Mouse (Mus musculus) v-Abl transformed pro-B cells (cell line): ENCODE results near the gene Pole4.
"Not testable (repeated sequence)": the region's sequence is repeated elsewhere in the genome, so short reads cannot be mapped to it uniquely, and the experiment has no call there.

Experiments used
- in situ Hi-C, 2 experiments: fragments of 400-800 bp; cut with MboI; formaldehyde crosslinking; loops; one replicate each; pipeline ENCODE4 v1.15.1; 2025; ENCODE audit not compliant: unreplicated experiment in 2 of 2

Pole4 gene

DNA sequence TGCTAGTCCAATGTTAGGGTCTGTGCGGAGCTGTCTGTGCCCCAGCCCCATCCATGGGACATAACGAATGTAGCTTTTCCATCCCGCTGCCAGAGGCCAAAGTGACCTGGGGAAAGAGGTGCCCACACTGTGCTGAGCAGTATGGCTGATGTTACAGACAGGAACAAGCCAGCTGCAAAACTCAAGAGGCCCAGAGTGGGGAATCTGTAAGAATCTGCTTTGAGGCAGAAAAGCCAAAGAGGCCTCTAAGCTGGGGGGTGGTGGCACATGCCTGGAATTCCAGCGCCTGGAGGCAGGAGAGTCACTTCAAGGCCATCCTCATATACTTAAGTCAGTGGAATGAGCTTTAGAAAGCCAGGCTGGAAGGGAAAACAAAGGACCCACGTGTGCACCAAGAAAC, 18.2 kb upstream of the Pole4 start:
- in situ Hi-C loops = loop anchor here in 1 of 2 experiments (25.0 kb wide), 1 partner anchor 336 kb away; no protein-coding TSS in a partner anchor

DNA sequence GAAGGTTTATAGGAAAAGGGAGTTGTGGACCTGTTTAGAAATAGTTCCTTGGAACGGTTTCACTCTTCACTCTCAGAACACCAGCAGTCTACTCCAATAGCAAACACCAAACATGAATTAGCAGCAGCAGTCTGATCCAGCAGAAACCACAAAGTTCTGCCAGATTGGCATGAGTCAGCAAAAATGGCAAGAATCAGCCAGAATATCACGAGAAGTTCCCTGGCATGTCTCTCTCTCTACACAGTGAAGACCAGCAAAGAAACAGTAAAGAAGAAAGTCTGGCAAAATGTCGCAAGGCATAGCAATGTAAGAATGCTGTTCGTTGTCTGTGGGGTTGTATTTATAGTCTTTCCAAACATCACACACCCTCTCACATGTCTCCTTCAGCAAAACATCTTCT, 11.0 kb upstream of the Pole4 start:
- in situ Hi-C loops = loop anchor here in 1 of 2 experiments (25.0 kb wide), 1 partner anchor 329 kb away; no protein-coding TSS in a partner anchor

DNA sequence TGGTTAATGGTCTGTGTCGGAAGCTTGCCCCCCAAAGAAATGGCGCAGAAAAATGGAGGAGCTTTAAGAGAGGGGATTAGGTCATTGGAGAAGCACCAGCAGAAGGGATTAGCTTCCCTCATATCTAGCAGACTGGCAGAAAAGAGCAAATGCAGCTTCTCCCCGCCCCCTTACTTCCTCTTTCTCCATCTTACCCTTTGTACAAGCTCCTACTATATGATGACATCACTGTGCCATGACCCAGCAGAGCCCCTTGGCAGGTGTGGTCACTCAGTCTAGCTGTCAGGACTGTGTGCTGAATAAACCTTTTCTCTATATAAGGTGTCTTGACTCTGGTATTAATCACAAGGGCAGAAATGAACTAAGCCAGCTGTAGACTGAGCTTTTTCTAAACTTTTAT, 10.5 kb upstream of the Pole4 start:
- in situ Hi-C loops = loop anchor here in 1 of 2 experiments (25.0 kb wide), 1 partner anchor 328 kb away; no protein-coding TSS in a partner anchor

DNA sequence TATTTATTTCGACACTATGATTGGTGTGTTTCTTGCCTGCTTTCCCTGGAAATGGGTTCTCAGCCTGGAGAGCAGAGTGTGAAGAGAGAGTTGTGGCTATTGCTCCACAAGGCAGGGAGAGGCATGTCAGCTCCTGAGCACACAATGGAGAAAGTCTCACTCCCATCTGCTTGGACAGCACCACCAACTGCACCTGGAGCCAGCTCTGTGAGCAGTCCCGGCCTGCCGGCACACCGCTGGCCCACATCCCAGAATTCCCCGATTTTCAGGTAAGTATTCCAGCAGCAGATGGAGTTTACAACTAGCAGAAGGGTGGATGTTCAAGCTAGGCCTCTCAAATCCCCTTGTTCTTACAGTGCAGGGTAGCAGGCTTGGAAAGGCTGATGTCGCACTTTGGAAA, 10.1 kb upstream of the Pole4 start:
- in situ Hi-C loops = loop anchor here in 1 of 2 experiments (25.0 kb wide), 1 partner anchor 328 kb away; no protein-coding TSS in a partner anchor

DNA sequence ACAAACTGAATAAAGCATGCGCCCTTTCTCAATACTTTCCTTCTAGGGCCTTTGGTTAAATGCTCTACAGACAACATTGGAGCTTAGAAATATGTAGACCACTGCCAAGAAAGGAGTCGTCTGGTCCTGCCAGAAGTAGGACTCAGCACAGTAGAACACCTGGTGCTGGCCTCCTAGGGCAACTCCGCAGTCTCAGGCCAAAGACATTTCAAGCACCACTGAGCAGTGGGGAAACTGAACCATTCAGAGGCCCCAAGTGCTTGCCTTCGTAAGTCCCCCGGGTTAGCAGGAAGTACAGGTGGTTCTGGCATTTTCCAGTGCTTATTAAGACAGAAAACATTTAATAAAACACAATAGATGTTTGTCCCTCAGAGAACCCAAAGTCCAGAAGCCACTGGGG, 9.7 kb upstream of the Pole4 start:
- in situ Hi-C loops = loop anchor here in 1 of 2 experiments (25.0 kb wide), 1 partner anchor 328 kb away; no protein-coding TSS in a partner anchor

DNA sequence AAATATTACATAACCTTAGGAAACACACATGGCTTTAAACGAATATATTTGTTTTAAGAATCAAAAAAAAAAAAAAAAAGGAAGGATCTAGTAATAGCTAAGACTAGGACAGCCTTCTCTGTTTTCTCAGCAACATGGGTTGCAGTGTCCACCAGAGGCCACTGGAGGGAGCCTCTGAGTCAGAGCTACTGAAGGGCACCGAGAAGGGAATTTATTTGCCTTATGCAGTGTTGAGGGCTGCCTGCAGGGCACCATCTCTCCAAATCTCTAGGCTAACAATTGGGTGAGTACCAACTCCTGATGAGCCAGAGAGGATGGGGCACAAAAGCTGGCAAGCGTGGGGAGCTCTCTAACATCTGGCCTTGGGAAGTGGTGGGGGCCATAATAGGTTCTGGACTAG, 9.1 kb upstream of the Pole4 start:
- in situ Hi-C loops = loop anchor here in 1 of 2 experiments (25.0 kb wide), 1 partner anchor 327 kb away; no protein-coding TSS in a partner anchor

DNA sequence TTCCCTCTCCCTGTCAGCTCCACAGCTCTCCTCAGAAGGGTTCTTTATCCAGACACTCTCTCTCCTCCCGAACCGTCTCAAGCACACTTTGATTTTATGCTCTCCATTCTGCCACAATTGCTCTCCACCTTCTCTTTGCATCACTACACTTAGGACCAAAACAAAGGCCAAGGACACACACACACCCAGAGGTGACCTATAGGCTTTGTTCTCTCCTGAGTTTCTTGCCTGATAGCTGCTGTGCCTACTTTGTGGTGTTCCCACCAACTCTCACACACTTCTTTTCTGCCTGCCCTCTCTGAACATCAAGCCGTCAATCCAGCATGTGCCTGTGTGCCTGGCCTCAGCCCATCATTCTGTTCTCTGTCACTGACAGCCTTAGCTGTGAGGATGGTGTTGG, 2.6 kb upstream of the Pole4 start:
- in situ Hi-C loops = loop anchor here in 1 of 2 experiments (25.0 kb wide), 1 partner anchor 320 kb away; no protein-coding TSS in a partner anchor

DNA sequence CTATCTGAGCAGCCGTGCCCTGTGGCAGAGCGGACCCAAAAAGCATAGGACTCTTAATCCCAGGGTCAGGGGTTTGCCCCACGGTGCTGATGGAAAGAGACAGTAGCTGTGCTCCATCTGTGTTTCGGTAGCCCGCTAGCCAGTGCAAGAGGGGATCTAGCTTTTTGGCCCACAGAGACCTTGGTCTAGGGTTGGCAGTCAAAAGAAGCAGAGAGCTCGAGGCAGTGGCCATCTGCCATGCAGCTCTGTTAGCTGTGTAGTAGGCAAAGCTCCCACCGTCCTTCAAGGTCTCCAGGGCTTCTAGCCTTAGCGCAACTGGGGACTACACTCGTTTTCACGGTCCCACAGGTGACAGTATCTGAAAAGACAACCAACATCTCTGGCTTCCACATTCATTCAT, 2.1 kb upstream of the Pole4 start:
- in situ Hi-C loops = loop anchor here in 1 of 2 experiments (25.0 kb wide), 1 partner anchor 320 kb away; no protein-coding TSS in a partner anchor

DNA sequence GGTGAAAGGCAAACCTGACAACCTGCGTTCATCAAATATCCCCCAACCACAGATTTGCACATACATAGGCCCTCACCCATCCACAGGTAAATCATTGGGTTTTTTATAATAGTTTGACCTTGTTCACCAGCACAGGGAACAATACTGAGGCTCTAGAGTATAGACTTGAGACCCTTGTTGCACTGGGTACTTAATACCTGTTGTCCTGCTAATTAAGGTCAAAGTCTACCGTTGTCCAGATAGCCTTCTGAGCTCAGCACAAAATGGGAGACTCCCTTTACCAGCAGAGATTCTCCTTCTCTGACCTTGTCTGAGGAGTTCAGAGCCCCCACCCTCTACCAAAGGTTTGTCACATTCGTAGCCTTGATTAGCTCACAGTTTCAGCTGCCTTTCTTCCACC, 1.5 kb downstream of the Pole4 start:
- in situ Hi-C loops = loop anchor here (5.0 to 25.0 kb wide), 2 partner anchors 316 to 726 kb away; no protein-coding TSS in a partner anchor

DNA sequence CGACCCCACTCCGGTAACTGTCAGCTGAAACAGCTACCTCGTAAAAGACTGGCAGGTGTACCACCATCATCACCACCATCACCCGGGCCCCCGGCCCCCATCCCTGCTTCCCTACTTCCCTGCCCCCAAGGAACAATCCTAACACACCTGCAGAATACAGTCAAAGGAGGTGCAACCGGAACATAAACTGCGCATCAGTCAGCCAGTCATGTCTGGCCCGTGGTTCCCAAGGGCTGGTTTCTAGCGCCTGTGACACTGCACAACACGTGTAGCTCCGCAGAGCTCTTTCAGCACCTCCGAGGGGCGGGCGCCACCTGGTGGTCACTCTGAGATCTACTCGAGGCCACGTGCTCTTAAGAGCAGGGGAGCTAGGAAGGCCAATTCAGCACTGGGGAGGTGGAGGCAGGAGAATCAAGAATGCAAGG, 2.6 kb downstream of the Pole4 start:
- in situ Hi-C loops = loop anchor here (5.0 to 25.0 kb wide), 2 partner anchors 315 to 725 kb away; no protein-coding TSS in a partner anchor

DNA sequence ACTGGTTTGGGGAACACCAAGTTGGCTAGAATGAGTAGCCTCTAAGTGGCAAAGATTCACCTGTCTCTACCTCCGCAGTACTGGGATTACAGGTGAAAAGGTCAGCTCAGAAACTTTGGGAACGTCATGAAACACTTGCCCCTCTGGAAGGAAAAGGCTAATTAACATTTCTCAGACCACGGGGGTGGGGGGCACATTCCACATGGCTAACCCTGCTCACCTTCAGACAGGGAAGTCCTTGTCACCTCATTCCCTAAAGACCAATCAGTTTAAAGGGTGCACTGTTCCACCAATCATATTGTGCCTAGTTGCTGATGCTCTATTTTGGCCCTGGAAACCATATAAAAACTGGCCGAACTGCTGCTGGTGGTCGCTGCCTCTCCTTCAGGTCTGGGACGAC, 3.9 kb downstream of the Pole4 start:
- in situ Hi-C loops = loop anchor here (5.0 to 25.0 kb wide), 2 partner anchors 314 to 724 kb away; no protein-coding TSS in a partner anchor

DNA sequence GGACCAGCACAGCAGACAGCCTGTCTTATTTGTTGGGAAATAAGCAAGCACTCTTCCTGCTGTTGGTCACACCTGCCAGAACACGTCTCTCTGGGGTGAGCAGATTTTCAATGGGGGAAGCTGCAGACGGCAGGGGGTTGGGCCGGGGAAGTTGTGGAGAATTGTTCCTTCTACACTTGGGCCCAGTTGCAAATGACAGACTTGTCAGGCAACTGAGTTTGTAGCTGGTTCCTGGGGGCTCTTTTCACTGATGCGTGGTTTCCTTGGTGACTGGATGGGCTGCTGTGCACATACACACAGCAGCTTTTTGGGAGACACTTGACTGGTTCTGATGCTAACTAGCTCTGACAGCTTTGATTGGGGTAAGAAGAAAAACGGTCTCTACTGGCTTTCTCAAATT, 5.3 kb downstream of the Pole4 start:
- in situ Hi-C loops = loop anchor here (5.0 to 25.0 kb wide), 2 partner anchors 313 to 723 kb away; no protein-coding TSS in a partner anchor

DNA sequence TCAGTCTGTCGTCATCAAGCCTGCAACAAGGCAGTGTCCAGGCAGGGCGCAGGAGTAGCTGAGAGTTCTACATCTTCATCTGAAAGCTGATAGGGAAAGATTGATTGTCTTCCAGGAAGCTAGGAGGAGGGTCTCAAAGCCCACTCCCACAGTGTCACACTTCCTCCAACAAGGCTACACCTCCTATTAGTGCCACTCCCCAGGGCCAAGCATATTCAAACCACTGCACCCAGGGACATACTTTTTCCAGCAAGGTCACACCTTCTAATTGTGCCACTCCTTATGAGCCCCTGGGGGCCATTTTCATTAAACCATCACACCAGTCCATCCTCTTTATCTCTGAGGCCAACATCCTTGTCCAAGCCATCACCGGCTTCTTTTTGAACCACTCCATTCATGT, 8.4 kb downstream of the Pole4 start:
- in situ Hi-C loops = no loop called here

DNA sequence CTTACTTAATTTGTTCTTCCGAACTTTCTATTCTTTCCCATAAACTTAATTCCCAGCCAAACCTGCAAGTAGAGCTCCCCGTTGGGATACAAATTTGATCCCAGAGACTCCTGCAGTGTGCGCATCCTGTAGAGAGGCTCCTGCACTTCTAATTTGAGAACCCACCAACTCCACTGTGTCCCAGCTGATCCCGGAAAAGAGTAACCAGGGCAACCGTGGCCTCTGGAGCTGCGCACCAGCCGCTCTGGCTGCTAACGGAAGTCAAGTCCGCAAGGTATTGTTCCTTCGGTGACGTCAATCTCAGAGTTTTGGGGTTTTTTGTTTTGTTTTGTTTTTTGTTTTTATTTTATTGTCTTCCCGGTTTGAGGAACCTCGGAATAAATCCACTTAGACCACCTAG, 10.5 kb downstream of the Pole4 start:
- in situ Hi-C loops = no loop called here

DNA sequence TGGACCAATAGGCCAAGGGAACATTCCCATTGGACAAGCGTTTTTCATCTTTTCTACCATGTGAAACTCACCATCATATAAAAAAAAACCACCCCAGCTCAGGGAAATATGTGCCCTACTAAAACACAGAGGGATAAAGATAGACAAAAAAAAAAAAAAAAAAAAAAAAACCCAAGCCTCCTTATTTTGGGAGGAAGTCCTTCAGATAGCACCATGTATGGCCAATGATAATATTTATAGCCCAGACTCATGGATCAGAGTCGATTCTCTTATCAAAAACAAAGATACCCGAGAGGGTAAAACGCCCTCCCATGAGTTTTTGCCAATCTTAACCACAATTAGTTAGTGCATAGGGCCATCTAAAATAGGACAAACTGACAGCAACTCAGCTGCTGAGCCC, 15.7 kb downstream of the Pole4 start:
- in situ Hi-C loops = no loop called here

DNA sequence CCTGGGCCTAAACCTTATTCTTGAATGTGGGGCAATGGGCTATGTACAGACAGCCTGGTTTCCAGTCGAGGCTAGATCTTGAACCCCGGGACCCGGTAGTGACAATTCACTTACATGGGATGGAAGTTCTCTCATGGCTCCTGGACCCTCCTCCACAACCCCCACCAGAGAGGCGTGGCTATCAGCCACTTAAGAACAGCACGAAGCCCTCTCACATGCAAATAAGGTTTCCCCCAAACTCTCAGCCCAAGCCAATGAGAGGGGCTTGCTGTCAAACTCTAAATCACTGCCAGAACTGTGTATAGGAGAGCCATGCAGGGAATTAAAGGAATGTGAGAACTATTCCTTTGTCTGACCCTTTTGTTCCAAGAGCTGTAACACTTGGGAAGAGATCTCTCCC, 16.6 kb downstream of the Pole4 start:
- in situ Hi-C loops = not testable (repeated sequence)

DNA sequence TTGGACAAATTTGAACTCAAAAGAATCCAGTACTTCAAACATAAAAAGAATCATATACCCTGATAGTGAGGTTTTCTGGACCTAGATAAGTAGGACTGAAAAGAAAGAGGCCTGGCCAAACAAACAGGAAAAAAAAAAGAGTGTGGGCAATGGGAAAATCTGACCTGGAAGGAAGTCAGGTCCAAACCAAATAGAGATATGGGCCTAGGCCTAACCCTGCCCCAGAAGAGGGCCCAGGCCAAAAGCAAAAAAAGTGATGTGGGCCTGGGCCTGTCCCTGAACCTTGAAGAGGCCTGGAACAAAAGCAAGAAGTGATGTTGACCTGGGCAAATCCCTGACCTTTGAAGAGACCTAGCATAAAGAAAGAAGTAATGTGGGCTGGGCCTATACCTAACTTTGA, 21.0 kb downstream of the Pole4 start:
- in situ Hi-C loops = no loop called here

DNA sequence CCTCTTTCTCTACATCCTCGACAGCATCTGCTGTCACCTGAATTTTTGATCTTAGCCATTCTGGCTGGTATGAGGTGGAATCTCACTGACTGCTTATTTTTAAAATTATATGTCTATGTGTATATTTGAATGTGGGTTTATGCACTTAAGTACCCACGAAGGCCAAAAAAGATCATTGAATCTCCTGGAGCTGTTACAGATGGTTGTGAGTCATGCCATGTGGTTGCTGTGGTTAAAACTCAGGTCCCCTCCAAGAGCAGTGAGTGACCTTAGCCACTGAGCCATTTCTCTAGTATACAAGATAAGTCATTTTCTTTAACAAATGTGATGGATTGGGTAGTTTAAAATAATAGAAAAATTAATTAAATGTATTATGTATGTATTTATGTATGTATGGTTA, 25.9 kb downstream of the Pole4 start:
- in situ Hi-C loops = not testable (repeated sequence)

DNA sequence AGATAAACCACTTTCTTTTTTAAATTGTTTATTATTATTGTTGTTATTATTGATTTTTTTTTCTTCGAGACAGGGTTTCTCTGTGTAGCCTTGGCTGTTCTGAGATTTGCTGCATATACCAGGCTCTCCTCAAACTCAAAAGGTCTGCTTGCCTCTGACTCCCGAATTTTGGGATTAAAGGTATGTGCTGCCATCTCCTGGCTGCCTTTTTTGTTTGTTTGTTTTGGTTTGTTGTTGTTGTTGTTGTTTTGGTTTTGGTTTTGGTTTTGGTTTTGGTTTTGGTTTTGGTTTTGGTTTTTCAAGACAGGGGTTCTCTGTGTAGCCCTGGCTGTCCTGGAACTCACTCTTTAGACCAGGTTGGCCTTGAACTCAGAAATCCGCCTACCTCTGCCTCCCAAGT, 27.5 kb downstream of the Pole4 start:
- in situ Hi-C loops = not testable (repeated sequence)

DNA sequence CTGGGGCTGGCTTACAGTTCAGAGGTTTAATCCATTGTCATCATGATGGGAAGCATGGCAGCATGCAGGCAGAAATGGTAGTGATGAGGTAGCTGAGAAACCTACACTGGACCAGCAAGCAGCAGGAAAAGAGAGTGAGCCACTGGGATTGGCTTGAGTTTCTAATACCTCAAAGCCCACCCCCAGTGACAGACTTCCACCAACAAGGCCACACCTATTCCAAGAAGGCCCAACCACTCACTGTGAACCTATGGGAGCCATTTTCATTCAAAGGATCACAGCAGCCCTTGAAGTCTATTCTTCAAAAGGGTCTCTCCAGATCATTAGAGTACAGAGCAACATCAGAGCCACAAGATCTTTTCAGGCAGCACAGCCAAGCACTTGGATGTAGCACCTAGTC, 38.7 kb downstream of the Pole4 start:
- in situ Hi-C loops = no loop called here

DNA sequence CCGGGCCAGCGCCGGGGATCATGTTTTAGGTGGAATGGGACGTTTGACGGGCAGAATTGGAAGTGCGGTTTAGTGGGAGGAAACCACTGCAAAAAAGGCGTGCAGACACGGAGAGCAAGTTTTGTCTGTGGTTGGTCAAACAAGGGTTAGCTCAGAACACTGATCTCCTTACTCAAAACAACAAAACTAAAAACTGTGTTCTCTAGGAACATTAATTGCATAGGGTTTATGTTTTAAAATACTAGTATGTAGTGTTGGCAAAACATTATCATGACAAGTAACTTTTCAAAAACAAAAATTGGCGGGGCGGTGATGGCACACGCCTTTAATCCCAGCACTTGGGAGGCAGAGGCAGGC, 52.0 kb downstream of the Pole4 start:
- in situ Hi-C loops = loop anchor here in 1 of 2 experiments (10.0 kb wide), 1 partner anchor 122 kb away; the partner anchor contains the start of gene Hk2

DNA sequence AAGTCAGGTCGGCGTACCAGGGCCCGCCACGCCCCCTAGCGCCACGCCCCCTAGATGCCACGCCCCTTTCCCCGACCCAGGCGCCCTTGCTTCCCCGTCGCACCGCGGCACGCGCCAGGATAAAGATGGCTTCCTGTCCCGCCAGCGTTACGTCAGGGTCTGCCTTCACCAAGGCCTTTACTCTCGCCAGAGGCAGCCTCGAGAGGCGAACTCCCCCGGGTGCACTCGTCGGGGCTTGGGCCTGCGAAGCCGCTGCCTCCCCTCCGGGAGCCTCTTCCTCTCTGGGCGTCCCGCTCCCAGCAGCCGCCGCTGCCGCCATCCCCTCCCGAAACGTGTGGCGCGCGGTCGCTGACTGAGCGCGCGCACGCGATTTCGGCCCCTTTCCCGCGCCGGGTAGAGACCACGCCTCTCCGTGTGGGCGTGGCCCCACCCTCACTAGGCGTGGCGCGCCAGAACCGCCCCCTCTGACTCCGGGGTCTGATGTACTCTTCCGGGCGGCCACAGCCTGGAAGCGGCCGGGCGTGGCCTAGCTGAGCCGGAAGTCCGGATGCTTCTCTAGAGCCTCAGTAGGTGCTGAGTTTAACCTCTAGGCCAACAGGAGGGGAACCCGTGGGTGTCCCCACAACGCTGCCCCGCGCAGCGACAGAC, 52.5 kb downstream of the Pole4 start:
- in situ Hi-C loops = loop anchor here in 1 of 2 experiments (10.0 kb wide), 1 partner anchor 122 kb away; the partner anchor contains the start of gene Hk2
